Mouse (Mus musculus) heart, embryonic 13.5 days (tissue): Measurements from ENCODE around the gene Ppp1r36. TPM values are rescaled to one million over a fixed set of nuclear protein-coding genes. Genes with fewer than 3 reads are reported as not detected.

Source experiments
- ATAC-seq: fragments of 200-750 bp; cut with Nextera tagmentation; 2 replicates; pipeline ENCODE4 v1.8.0; 2017; ENCODE audit warnings: moderate TSS enrichment; ENCODE audit not compliant: insufficient number of reproducible peaks, low FRiP score, low TSS enrichment; ENCODE audit errors: extremely low read depth
- H3K27ac ChIP-seq: fragments of 300-500 bp; sonication (generic); replicated peaks from 2 replicates; pipeline ENCODE4 v1.5.1; 2015; ENCODE audit warnings: moderate library complexity, mild to moderate bottlenecking, inconsistent platforms
- H3K27me3 ChIP-seq: fragments of 300-500 bp; sonication (generic); replicated peaks from 2 replicates; pipeline ENCODE4 v1.6.1; 2015; ENCODE audit warnings: mild to moderate bottlenecking, inconsistent platforms
- H3K36me3 ChIP-seq: fragments of 300-500 bp; sonication (generic); 2 replicates; pipeline ENCODE4 v1.6.1; 2015; ENCODE audit warnings: mild to moderate bottlenecking, inconsistent platforms
- H3K4me1 ChIP-seq: fragments of 300-500 bp; sonication (generic); 2 replicates; pipeline ENCODE4 v1.6.1; 2015; ENCODE audit warnings: inconsistent platforms
- H3K4me2 ChIP-seq: fragments of 300-500 bp; sonication (generic); 2 replicates; pipeline ENCODE4 v1.6.1; 2015; ENCODE audit warnings: inconsistent platforms, mild to moderate bottlenecking, moderate library complexity
- H3K4me3 ChIP-seq: fragments of 300-500 bp; sonication (generic); 2 replicates; pipeline ENCODE4 v1.5.1; 2015; ENCODE audit warnings: moderate library complexity, mild to moderate bottlenecking, inconsistent platforms
- H3K9ac ChIP-seq: fragments of 300-500 bp; sonication (generic); 2 replicates; pipeline ENCODE4 v1.6.1; 2015; ENCODE audit warnings: inconsistent platforms, mild to moderate bottlenecking, moderate library complexity
- H3K9me3 ChIP-seq: fragments of 300-500 bp; sonication (generic); 2 replicates; pipeline ENCODE4 v1.6.1; 2016; ENCODE audit warnings: inconsistent platforms
- WGBS: fragments of 180-500 bp; shearing (Covaris S2); methylation state at CpG from one replicate; pipeline ENCODE4 v1.1.7; 2015; ENCODE audit warnings: mixed read lengths; 5-methylcytosine and 5-hydroxymethylcytosine counted together
- polyA plus RNA-seq: library from polyadenylated mRNA; unstranded; fragments of >200 nt; fragmentation: Nextera tagmentation; extraction: Ambion mirVana; gene quantifications from 2 replicates; pipeline ENCODE4 v1.2.1, GENCODE M21; 2015

Gene Ppp1r36
- polyA plus RNA-seq, 1 experiment from 2014 or later: 2.0 TPM

DNA sequence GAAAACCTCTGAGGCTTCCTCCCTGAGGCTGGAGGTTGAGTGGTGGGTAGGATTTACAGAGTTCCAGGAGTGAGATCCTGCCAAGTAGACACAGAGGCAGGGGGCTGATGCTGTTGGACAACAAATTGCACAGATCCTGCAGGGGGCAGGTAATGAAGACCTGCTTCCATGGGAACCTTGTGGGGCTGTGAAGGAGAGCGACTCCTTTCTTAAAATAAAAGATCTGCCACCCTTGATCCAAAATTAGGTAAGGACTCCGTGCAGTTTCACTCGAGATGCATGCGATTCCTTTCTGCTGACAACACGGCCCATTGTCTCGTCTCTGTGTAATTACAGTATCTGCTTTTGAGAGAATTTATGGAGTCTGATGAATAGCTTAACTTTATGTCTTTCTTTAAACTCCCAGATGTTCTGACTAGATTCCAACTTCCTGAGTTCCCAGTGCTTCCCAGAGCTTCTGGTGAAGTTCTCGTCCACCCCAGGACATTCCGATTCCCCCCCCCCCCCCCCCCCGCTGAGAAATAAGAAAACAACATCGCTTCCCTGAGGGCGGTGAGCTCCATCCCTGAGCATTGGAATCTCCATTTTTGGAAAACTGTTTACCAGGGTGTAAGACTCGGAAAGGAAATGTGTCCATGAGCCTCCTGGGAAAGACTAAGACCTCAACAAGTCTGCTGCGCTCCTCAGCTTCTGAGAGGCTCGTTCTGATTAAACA lies 61.1 kb downstream of the Ppp1r36 start:
- H3K4me2 ChIP-seq: peak overlapping the region; percentile 54
- H3K27me3 ChIP-seq: no peaks in the 10 kb centered on the region
- H3K4me1 ChIP-seq: peaks cover 25% of the 10 kb centered on the region
- peak overlapping the region; percentile 55 for H3K9ac ChIP-seq
- whole genome bisulfite sequencing: 21% methylated on average over 14 of the region's 14 CpGs
- H3K4me3 ChIP-seq: peak overlapping the region; percentile 5; the same call in 1 of the 2 replicates
- peak overlapping the region; percentile 55 for H3K27ac ChIP-seq
- ATAC-seq: no peak
- peaks cover 8% of the 10 kb centered on the region; the same call in 1 of the 2 replicates for H3K9me3 ChIP-seq
- H3K36me3 ChIP-seq: no peaks in the 10 kb centered on the region

- WGBS: 32% methylated on average over 5 of the region's 5 CpGs
- Histone ChIP-seq H3K4me3 (peak overlapping the region; percentile 5; the same call in 1 of the 2 replicates), H3K27me3 (no peaks in the 10 kb centered on the region), H3K27ac (peak overlapping the region; percentile 55), H3K9ac (peak overlapping the region; percentile 55; the same call in 1 of the 2 replicates), H3K36me3 (no peaks in the 10 kb centered on the region), H3K9me3 (peaks cover 8% of the 10 kb centered on the region; the same call in 1 of the 2 replicates), H3K4me1 (peaks cover 25% of the 10 kb centered on the region), H3K4me2 (peak overlapping the region; percentile 54)
- no peak for ATAC-seq
Observed at GRCm38 (mm10) chr12:76479174-76479573, 61.8 kb downstream of the Ppp1r36 start.

GRCm38 (mm10) chr12:76479836-76480495 lies 62.6 kb downstream of the Ppp1r36 start:
- Histone ChIP-seq H3K4me2 (no peak overlapping the region), H3K9ac (no peak overlapping the region), H3K4me3 (no peak overlapping the region), H3K4me1 (peaks cover 27% of the 10 kb centered on the region), H3K9me3 (peaks cover 8% of the 10 kb centered on the region; the same call in 1 of the 2 replicates), H3K36me3 (no peaks in the 10 kb centered on the region), H3K27me3 (no peaks in the 10 kb centered on the region), H3K27ac (peak overlapping the region; percentile 24)
- ATAC-seq: no peak
- 63% methylated on average over 4 of the region's 4 CpGs for WGBS

- no peaks in the 10 kb centered on the region for H3K36me3 ChIP-seq
- H3K4me1 ChIP-seq: peaks cover 39% of the 10 kb centered on the region
- H3K4me3 ChIP-seq: no peak overlapping the region
- no peak overlapping the region for H3K4me2 ChIP-seq
- no peaks in the 10 kb centered on the region for H3K27me3 ChIP-seq
- no peak overlapping the region for H3K9ac ChIP-seq
- ATAC-seq: no peak
- 76% methylated on average over 2 of the region's 2 CpGs for WGBS
- peaks cover 8% of the 10 kb centered on the region; the same call in 1 of the 2 replicates for H3K9me3 ChIP-seq
- no peak overlapping the region for H3K27ac ChIP-seq
Observed at GRCm38 (mm10) chr12:76482446-76482845, 65.1 kb downstream of the Ppp1r36 start.

GRCm38 (mm10) chr12:76482948-76483347 lies 65.6 kb downstream of the Ppp1r36 start:
- peaks cover 39% of the 10 kb centered on the region for H3K4me1 ChIP-seq
- ATAC-seq: no peak
- WGBS: 74% methylated on average over 2 of the region's 2 CpGs

DNA sequence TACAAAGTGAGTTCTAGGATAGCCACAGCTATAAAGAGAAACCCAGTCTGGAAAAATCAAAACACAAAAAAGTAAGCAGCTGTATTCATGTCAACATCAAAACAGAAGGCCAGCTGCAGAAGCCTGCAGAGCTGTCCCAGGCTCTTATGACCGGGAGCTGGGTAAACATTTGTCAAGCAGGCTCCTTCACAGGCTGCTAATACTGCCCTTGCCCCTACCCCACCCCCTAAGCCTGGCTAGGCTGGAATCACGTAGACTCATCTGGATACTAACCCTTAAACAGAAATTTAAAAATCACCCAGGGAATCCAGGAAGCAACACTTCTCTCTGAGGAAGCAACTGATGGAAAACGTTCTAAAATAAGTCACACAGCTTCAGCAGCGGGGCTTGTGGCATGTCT lies 67.5 kb downstream of the Ppp1r36 start:
- Histone ChIP-seq H3K4me1 (peaks cover 20% of the 10 kb centered on the region), H3K27ac (no peak overlapping the region), H3K36me3 (no peaks in the 10 kb centered on the region), H3K4me2 (no peak overlapping the region), H3K4me3 (no peak overlapping the region), H3K9ac (no peak overlapping the region), H3K27me3 (no peaks in the 10 kb centered on the region), H3K9me3 (peaks cover 8% of the 10 kb centered on the region; the same call in 1 of the 2 replicates)
- 41% methylated on average over 4 of the region's 4 CpGs for WGBS
- no peak for ATAC-seq

More at GRCm38 (mm10) chr12:76482948-76483347, 65.6 kb downstream of the Ppp1r36 start:
- H3K36me3 ChIP-seq: no peaks in the 10 kb centered on the region
- no peak overlapping the region for H3K4me3 ChIP-seq
- H3K4me2 ChIP-seq: no peak overlapping the region
- H3K27ac ChIP-seq: no peak overlapping the region
- no peak overlapping the region for H3K9ac ChIP-seq
- no peaks in the 10 kb centered on the region for H3K27me3 ChIP-seq
- peaks cover 8% of the 10 kb centered on the region; the same call in 1 of the 2 replicates for H3K9me3 ChIP-seq

GRCm38 (mm10) chr12:76485381-76485780 lies 68.0 kb downstream of the Ppp1r36 start:
- WGBS: 58% methylated on average over 11 of the region's 11 CpGs
- Histone ChIP-seq H3K27me3 (no peaks in the 10 kb centered on the region), H3K36me3 (no peaks in the 10 kb centered on the region), H3K4me3 (no peak overlapping the region), H3K4me2 (no peak overlapping the region), H3K9me3 (peaks cover 8% of the 10 kb centered on the region; the same call in 1 of the 2 replicates), H3K9ac (no peak overlapping the region), H3K4me1 (peaks cover 15% of the 10 kb centered on the region), H3K27ac (no peak overlapping the region)
- no peak for ATAC-seq

DNA sequence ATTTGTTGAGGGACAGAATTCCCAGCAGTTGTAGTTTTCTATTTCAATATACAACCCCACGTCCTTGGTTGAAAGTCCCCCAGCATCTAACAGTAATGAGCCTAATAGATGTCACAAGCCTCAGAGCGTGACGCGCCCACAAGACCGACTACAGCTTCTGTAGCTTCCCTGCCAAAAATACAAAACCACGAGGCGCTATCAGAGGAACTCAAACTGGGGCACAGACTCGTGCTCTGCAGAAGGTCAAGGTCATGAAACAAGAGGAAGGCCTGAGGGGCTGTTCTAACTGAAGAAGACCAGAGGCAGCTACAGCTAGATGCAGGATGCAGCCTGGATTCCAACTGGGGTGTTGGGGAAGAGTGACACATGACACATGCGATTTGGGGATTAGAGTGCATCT lies 69.6 kb downstream of the Ppp1r36 start:
- Histone ChIP-seq H3K4me2 (no peak overlapping the region), H3K27me3 (no peaks in the 10 kb centered on the region), H3K4me3 (no peak overlapping the region), H3K27ac (no peak overlapping the region), H3K9me3 (peaks cover 6% of the 10 kb centered on the region; the same call in 1 of the 2 replicates), H3K36me3 (no peaks in the 10 kb centered on the region), H3K4me1 (peaks cover 15% of the 10 kb centered on the region), H3K9ac (no peak overlapping the region)
- ATAC-seq: no peak
- 44% methylated on average over 9 of the region's 9 CpGs for WGBS

Other genes starting within 250 kb of the Ppp1r36 start
- 0.32 and 0.42 TPM in 2 replicates for gene Esr2, start 240.3 kb upstream of the Ppp1r36 start, polyA plus RNA-seq
- gene Tex21, start 170.8 kb upstream of the Ppp1r36 start, polyA plus RNA-seq: 0.22 and 0.35 TPM in 2 replicates
- 40.1 and 41.0 TPM in 2 replicates for gene Mthfd1, start 162.2 kb upstream of the Ppp1r36 start, polyA plus RNA-seq
- gene Akap5, start 92.6 kb upstream of the Ppp1r36 start, polyA plus RNA-seq: 4.0 and 4.4 TPM in 2 replicates
- 11.8 and 13.2 TPM in 2 replicates for gene Zbtb25, start 47.9 kb upstream of the Ppp1r36 start, polyA plus RNA-seq
- gene Zbtb1, start 47.3 kb upstream of the Ppp1r36 start, polyA plus RNA-seq: 6.3 and 6.4 TPM in 2 replicates
- gene Hspa2, start 13.4 kb upstream of the Ppp1r36 start, polyA plus RNA-seq: 15.1 and 15.5 TPM in 2 replicates
- gene Plekhg3, start 113.4 kb downstream of the Ppp1r36 start, polyA plus RNA-seq: 6.5 and 7.2 TPM in 2 replicates